Mouse (Mus musculus) neural tube, embryonic 11.5 days (tissue): ENCODE results near the gene Aknad1. TPM values are rescaled to one million over a fixed set of nuclear protein-coding genes. Genes with fewer than 3 reads are reported as not detected.

Experiments used
- ATAC-seq: fragments of 200-750 bp; cut with Nextera tagmentation; 2 replicates; pipeline ENCODE4 v1.8.0; 2017; ENCODE audit warnings: moderate number of reproducible peaks, mild to moderate bottlenecking, moderate TSS enrichment, moderate library complexity; ENCODE audit not compliant: insufficient read depth, low FRiP score, low TSS enrichment
- DNase-seq: peaks from one replicate; pipeline ENCODE4 v3.0.0-alpha.2; 2015; ENCODE audit warnings: low spot score
- H3K27ac ChIP-seq: fragments of 300-500 bp; sonication (generic); 2 replicates; pipeline ENCODE4 v1.5.1; 2014; ENCODE audit warnings: low read depth, mild to moderate bottlenecking, low read length
- H3K27me3 ChIP-seq: fragments of 300-500 bp; sonication (generic); 2 replicates; pipeline ENCODE4 v1.6.1; 2014; ENCODE audit warnings: mild to moderate bottlenecking, low read length, mixed read lengths; ENCODE audit not compliant: control insufficient read depth, insufficient read depth
- H3K36me3 ChIP-seq: fragments of 300-500 bp; sonication (generic); 2 replicates; pipeline ENCODE4 v1.6.1; 2014; ENCODE audit warnings: mild to moderate bottlenecking, low read length, moderate library complexity, mixed read lengths; ENCODE audit not compliant: control insufficient read depth, insufficient read depth
- H3K4me1 ChIP-seq: fragments of 300-500 bp; sonication (generic); 2 replicates; pipeline ENCODE4 v1.6.1; 2014; ENCODE audit warnings: low read length, mixed read lengths; ENCODE audit not compliant: control insufficient read depth, insufficient read depth
- H3K4me2 ChIP-seq: fragments of 300-500 bp; sonication (generic); 2 replicates; pipeline ENCODE4 v1.6.1; 2014; ENCODE audit warnings: low read depth, mild to moderate bottlenecking, moderate library complexity
- H3K4me3 ChIP-seq: fragments of 300-500 bp; sonication (generic); 2 replicates; pipeline ENCODE4 v1.5.1; 2014; ENCODE audit warnings: low read depth, low read length
- H3K9ac ChIP-seq: fragments of 300-500 bp; sonication (generic); 2 replicates; pipeline ENCODE4 v1.6.1; 2014; ENCODE audit warnings: mild to moderate bottlenecking, low read length
- H3K9me3 ChIP-seq: fragments of 300-500 bp; sonication (generic); 2 replicates; pipeline ENCODE4 v1.6.1; 2016; ENCODE audit warnings: low read length; ENCODE audit not compliant: control insufficient read depth
- WGBS: fragments of 180-500 bp; shearing (Covaris S2); extraction: QIAGEN DNeasy Blood & Tissue Kit; methylation state at CpG from one replicate; pipeline ENCODE4 v1.1.7; 2014; 5-methylcytosine and 5-hydroxymethylcytosine counted together
- polyA plus RNA-seq: library from polyadenylated mRNA; unstranded; fragments of >200 nt; fragmentation: Nextera tagmentation; extraction: Ambion mirVana; gene quantifications from 2 replicates; pipeline ENCODE4 v1.2.1, GENCODE M21; 2014

Aknad1 gene
- polyA plus RNA-seq, 1 experiment from 2014 or later = 0.08 TPM

DNA sequence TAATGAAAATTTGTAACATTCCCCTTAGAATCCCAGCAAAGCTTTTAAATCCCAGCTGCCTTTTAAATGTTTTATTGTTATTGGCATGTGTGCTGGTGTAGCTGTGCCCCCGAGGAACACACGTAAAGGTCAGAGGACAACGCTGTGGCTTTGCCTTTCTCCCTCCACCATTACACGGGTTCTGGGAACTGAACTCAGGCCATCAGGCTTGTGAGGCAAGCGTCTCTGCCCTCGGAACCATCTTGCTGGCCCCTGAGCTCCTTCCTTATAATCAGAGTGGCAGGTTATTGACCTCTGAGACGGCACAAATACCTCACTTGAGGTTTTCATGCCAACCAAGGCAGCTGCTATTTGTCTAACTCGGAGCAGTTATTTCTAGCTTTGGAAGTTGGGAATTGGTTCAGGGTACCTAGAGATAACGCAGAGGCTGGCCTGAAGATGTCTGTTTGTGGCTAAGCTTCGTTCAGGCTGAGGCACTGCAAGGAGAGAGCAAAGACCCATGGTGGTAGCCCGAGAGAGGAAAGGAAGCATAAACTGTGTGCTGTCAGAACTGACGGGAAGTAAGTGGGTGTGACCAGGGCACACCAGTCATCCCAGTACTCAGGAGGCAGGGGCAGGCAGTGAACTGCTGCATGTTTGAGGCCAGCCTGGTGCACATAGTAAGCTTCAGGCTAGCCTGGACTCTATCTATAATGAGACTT is 48.4 kb downstream of the Aknad1 start:
- no peak overlapping the region for H3K27ac ChIP-seq
- 78% methylated on average over 12 of the region's 12 CpGs for WGBS
- no peak for DNase-seq
- H3K4me1 ChIP-seq = no peaks in the 10 kb centered on the region
- no peak overlapping the region for H3K9ac ChIP-seq
- no peak overlapping the region for H3K4me3 ChIP-seq
- ATAC-seq = no peak
- H3K27me3 ChIP-seq = no peaks in the 10 kb centered on the region
- no peaks in the 10 kb centered on the region for H3K36me3 ChIP-seq
- H3K9me3 ChIP-seq = no peaks in the 10 kb centered on the region
- H3K4me2 ChIP-seq = no peak overlapping the region

DNA sequence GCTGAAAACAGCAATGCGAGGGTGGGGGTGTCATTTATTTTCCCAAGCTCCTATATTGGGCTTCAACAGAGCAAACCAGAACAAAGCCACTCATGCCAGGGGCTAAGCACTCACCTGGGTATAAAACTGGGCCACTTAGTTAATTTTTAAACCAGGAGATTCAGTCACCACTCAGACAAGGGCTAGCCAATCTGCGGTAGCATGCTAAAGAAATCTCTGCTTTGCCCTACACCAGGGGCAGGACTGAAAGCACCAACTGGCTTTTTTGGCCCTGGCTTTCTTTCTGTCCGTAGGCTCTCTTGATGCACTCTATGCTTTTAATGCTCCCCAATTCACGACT is 49.0 kb downstream of the Aknad1 start:
- H3K27ac ChIP-seq = no peak overlapping the region
- no peak for DNase-seq
- no peak overlapping the region for H3K9ac ChIP-seq
- ATAC-seq = no peak
- H3K9me3 ChIP-seq = no peaks in the 10 kb centered on the region
- no peak overlapping the region for H3K4me3 ChIP-seq
- 87% methylated on average over 4 of the region's 4 CpGs for WGBS
- no peaks in the 10 kb centered on the region for H3K36me3 ChIP-seq
- H3K4me2 ChIP-seq = no peak overlapping the region
- no peaks in the 10 kb centered on the region for H3K4me1 ChIP-seq
- H3K27me3 ChIP-seq = no peaks in the 10 kb centered on the region

DNA sequence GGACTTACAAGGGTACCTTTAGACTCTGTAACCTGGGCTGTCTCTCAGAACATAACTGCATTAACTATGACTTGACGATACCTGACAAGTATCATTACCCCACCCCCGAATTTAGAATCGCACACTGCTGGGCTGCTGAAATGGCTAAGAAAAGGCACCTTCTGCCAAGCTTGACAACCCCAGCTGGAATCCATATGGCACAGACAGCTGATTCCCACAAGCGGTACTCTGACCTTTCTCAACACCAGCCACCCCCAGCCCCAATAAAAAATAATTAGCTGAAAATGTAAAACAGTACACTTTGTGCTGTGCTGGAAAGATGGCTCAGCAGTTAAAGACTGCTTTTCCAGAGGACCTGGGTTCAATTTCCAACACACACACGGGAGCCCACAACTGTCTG is 49.8 kb downstream of the Aknad1 start:
- DNase-seq (no peak), ATAC-seq (no peak)
- no peak overlapping the region for H3K4me2 ChIP-seq
- H3K9ac ChIP-seq = no peak overlapping the region
- H3K36me3 ChIP-seq = no peaks in the 10 kb centered on the region
- H3K4me1 ChIP-seq = no peaks in the 10 kb centered on the region
- 71% methylated on average over 5 of the region's 5 CpGs for WGBS
- H3K27me3 ChIP-seq = no peaks in the 10 kb centered on the region
- H3K4me3 ChIP-seq = no peak overlapping the region
- H3K27ac ChIP-seq = no peak overlapping the region
- no peaks in the 10 kb centered on the region for H3K9me3 ChIP-seq

DNA sequence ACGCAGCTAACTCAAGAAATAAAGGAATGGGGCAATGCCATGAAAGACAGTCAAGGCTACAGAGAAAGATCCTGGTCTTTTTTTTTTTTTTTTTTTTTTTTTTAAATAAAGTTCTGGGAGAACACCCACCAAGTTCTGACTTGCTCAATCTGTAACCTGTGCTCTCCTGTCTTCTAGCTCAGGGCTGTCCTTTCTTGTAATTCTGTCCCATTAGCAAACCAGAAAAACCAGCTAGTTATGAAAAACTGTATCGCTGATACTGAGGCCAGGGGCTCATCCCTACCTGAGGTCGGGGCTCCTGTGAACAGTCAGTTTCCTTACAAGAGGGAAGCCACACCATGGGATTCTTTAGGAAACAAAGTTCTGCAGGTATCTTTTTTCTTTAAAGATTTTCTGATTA is 51.0 kb downstream of the Aknad1 start:
- no peak overlapping the region for H3K4me2 ChIP-seq
- no peaks in the 10 kb centered on the region for H3K4me1 ChIP-seq
- no peak for DNase-seq
- H3K9me3 ChIP-seq = no peaks in the 10 kb centered on the region
- no peaks in the 10 kb centered on the region; the same call in 1 of the 2 replicates for H3K36me3 ChIP-seq
- H3K27me3 ChIP-seq = no peaks in the 10 kb centered on the region
- no peak overlapping the region for H3K4me3 ChIP-seq
- WGBS = 92% methylated on average over 3 of the region's 3 CpGs
- H3K9ac ChIP-seq = no peak overlapping the region
- ATAC-seq = no peak
- no peak overlapping the region for H3K27ac ChIP-seq

DNA sequence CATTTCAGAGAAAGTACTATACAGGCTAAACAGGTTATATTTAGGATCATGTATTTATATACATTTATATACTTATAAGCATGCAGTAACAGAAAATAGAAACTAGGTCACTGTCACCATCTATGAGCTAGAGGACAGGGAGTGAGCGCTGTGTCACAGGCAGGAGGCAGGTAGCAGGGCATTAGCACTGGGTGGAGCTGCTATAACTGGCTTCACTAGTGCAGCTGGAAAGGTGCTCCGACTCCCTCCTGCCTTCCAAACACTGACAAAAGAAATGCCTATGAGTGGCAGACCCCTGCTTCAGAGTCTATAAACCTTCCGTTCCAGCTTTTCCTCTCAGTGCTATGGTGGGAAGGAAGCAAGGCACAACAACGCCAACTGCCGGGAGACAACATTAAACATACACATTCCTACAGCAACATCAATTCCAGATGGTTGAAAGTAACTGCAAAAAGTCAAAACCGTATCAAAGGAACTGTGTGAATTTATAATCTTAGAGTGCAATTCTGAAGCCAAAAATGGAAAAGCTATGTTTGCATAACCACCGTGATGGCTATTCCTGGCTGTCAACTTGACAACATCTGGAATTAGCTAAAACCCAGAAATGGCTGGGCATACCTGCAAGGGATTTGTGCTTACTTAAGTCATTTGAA is 51.7 kb downstream of the Aknad1 start:
- WGBS = 74% methylated on average over 7 of the region's 7 CpGs
- Histone ChIP-seq H3K9me3 (no peaks in the 10 kb centered on the region), H3K9ac (no peak overlapping the region), H3K27ac (no peak overlapping the region), H3K4me1 (no peaks in the 10 kb centered on the region), H3K4me2 (no peak overlapping the region), H3K36me3 (no peaks in the 10 kb centered on the region; the same call in 1 of the 2 replicates), H3K4me3 (no peak overlapping the region), H3K27me3 (no peaks in the 10 kb centered on the region)
- DNase-seq (no peak), ATAC-seq (no peak)

DNA sequence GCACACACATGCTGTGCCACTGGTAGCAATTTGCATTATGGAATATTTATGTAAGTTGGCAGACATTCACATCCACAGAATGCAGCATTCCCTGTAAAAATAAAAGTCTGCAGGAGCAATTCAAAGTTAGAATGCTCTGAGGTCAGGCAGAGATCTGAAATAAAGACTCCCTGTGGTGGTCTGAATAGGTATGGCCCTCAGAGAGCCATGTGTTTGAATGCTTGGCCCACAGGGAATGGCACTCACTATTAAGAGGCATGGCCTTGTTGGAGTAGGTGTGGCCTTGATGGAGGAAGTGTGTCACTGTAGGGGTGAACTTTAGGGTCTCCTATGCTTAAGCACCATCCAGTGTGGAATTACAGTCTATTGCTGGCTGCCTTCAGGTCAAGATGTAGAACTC is 53.0 kb downstream of the Aknad1 start:
- H3K4me2 ChIP-seq = no peak overlapping the region
- no peak overlapping the region for H3K27ac ChIP-seq
- no peak overlapping the region for H3K9ac ChIP-seq
- H3K27me3 ChIP-seq = no peaks in the 10 kb centered on the region
- ATAC-seq = no peak
- H3K36me3 ChIP-seq = no peaks in the 10 kb centered on the region; the same call in 1 of the 2 replicates
- H3K9me3 ChIP-seq = no peaks in the 10 kb centered on the region
- no peak overlapping the region for H3K4me3 ChIP-seq
- H3K4me1 ChIP-seq = no peaks in the 10 kb centered on the region
- DNase-seq = no peak

DNA sequence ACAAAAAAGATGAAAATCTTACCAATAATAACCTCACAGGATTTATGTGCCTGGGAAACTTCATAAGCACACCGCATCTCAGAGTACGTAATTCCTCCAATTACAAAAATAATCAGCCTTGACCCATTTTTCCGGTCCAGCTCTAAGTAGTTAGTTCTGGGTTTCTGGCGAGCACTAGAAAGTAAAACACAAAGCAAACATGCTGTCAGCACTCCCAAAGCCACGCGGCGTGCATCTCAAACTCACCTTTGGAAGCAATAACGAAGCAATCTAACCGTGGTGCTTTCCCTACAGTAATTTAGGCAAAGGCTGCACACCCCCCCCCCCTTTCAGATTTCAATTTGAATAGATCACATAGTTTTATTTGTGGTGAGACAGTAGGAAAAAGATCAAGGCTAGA is 55.3 kb downstream of the Aknad1 start:
- Histone ChIP-seq H3K4me3 (no peak overlapping the region), H3K27me3 (no peaks in the 10 kb centered on the region), H3K9ac (no peak overlapping the region), H3K4me2 (no peak overlapping the region), H3K4me1 (no peaks in the 10 kb centered on the region), H3K36me3 (no peaks in the 10 kb centered on the region; the same call in 1 of the 2 replicates), H3K27ac (no peak overlapping the region), H3K9me3 (no peaks in the 10 kb centered on the region)
- ATAC-seq (no peak), DNase-seq (no peak)
- WGBS = 94% methylated on average over 9 of the region's 9 CpGs

DNA sequence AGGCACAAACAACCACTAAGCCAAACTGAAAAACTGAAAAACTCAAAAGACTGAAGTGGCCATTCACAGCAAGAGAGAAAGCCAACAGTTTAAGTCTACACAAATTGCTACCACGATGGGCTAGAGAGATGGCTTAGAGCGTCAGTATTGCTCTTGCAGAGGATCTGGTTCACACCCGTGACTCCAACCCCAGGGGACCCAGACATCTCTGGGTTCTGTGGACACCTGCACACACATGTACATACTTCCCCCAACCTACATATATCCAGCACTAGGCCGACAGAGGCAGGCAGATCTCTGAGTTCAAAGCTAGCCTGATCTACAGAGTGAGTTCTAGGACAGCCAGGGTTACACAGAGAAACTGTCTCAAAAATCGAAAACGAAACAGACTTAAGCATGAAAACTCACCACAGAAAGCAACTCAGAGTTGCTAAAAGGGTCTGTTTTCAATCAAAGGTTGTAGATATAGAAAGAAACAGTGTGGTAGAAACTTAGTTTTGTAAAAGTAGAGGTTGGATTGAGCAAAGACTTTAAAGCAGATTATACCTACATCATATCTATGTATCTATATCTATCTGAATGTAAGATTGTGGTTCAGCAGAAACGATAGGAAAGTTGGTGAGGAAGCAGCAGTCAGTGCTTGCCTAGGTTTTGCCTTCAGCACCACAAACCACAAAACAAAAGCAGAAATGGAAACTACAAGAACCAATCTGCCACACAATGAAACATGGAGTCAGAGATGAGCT is 56.3 kb downstream of the Aknad1 start:
- WGBS = 89% methylated on average over 7 of the region's 7 CpGs
- Histone ChIP-seq H3K4me2 (no peak overlapping the region), H3K9me3 (no peaks in the 10 kb centered on the region), H3K4me3 (no peak overlapping the region), H3K9ac (no peak overlapping the region), H3K4me1 (no peaks in the 10 kb centered on the region), H3K27me3 (no peaks in the 10 kb centered on the region), H3K27ac (no peak overlapping the region), H3K36me3 (peaks cover 2% of the 10 kb centered on the region)
- DNase-seq = no peak
- no peak for ATAC-seq

DNA sequence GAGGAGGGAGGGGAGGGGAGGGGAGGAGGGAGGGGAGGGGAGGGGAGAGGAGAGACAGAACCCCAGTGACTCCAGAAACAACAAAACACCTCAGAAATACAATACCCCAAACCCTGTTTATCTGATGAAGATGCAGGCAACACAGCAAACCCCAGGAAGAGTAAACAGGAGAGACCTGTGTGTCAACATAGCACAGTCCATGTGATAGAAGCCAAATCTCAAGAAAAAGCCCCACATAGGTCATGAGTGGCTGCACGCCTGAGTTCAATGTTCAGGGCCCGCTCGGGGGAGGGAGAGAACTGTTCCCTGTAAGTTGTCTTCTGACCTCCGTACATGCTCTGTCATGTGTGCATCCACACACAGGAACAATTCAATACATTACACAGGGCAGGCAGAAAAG is 56.9 kb downstream of the Aknad1 start:
- H3K4me2 ChIP-seq = no peak overlapping the region
- H3K36me3 ChIP-seq = peaks cover 2% of the 10 kb centered on the region
- H3K4me1 ChIP-seq = no peaks in the 10 kb centered on the region
- H3K27ac ChIP-seq = no peak overlapping the region
- ATAC-seq = no peak
- no peak overlapping the region for H3K9ac ChIP-seq
- no peak overlapping the region for H3K4me3 ChIP-seq
- H3K9me3 ChIP-seq = no peaks in the 10 kb centered on the region
- H3K27me3 ChIP-seq = no peaks in the 10 kb centered on the region
- 92% methylated on average over 4 of the region's 4 CpGs for WGBS
- DNase-seq = no peak
